Mouse (Mus musculus): ENCODE measurements around the gene Uba5. TPM values are rescaled to one million over a fixed set of nuclear protein-coding genes. Genes with fewer than 3 reads are reported as not detected.

The Uba5 gene
- total and polyA plus RNA-seq, 2 experiments = 12.8 to 36.9 TPM

DNA sequence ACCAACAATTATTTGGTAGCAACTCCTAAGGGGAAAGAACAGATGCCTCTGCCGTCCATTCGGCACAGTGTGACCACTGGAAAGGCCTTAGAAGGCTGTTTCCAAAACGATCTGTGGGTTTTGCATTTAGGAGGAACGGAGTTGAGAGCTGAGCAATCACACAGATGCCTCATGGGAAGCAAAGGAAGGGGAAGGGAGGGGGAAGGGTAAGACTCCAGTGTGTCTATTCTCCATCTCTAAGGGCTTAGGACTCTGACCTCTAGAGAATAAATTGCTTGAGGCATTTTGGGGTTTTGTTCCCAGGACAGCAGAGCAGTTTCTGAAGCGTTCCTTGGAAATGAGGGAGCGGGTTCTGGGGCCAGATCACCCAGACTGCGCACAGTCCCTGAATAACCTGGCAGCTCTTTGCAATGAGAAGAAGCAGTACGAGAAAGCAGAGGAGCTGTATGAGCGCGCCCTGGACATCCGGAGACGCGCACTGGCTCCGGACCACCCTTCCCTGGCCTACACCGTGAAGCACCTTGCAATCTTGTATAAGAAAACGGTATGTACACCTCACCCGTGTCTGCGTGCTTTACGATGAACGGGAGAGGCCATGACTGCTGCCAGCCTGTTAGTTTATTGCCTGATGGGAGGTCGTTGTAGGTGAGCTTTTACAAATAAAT lies 23.8 kb downstream of the Uba5 start:
- H3K4me1 ChIP-seq (ENCODE audit: control insufficient read depth, insufficient read depth, low read length) = peaks cover 5% of the 10 kb centered on the region; the same call in 1 of the 2 replicates
- no peak overlapping the region for H3K9ac ChIP-seq (ENCODE audit: low read depth, low read length)
- WGBS = 91% methylated on average over 21 of the region's 21 CpGs
- no peaks in the 10 kb centered on the region for H3K27me3 ChIP-seq (ENCODE audit: control insufficient read depth, insufficient read depth, low read length)
- H3K36me3 ChIP-seq (ENCODE audit: control insufficient read depth, insufficient read depth, low read length) = peaks cover 25% of the 10 kb centered on the region
- no peak for DNase-seq (ENCODE audit: extremely low read depth, low read depth, low spot score)
- no peak for TF ChIP-seq CTCF (IDR thresholded peaks at IDR 0.05; ENCODE audit: low read depth, low read length)
- no peak for TF ChIP-seq POLR2A (IDR thresholded peaks at IDR 0.05; ENCODE audit: extremely low read depth, insufficient read depth, low read length)
- H3K27ac ChIP-seq (replicated peaks; ENCODE audit: insufficient read depth, low read depth, low read length) = 0 out of 2 replicates have a peak overlapping the region, but pooled peaks have one; percentile 8
- H3K79me2 ChIP-seq (ENCODE audit: control insufficient read depth, insufficient read depth, low read length) = no peaks in the 10 kb centered on the region
- peak overlapping the region; percentile 37; the same call in 1 of the 2 replicates for H3K4me3 ChIP-seq (ENCODE audit: insufficient read depth, low read depth, low read length)

DNA sequence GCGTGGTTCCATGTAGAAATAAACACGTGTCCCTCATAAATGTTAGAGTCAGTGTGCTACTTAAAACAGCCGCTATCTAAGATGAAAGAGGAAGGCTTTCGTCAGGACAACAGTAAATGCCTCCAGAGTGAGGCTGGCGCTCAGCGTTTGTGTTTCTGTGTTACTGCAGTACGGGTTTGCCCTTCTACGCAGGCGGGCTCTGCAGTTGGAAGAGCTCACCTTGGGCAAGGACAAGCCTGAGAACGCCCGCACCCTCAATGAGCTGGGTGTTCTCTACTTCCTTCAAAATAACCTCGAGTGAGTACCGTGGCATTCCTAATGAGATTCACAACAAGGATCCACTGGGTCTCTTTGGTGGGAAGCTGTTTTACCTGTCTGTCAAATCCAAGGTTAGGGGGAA lies 24.7 kb downstream of the Uba5 start:
- Histone ChIP-seq H3K27me3 (ENCODE audit: control insufficient read depth, insufficient read depth, low read length) (no peaks in the 10 kb centered on the region), H3K27ac (replicated peaks; ENCODE audit: insufficient read depth, low read depth, low read length) (no peak overlapping the region), H3K4me1 (ENCODE audit: control insufficient read depth, insufficient read depth, low read length) (peaks cover 4% of the 10 kb centered on the region; the same call in 1 of the 2 replicates), H3K4me3 (ENCODE audit: insufficient read depth, low read depth, low read length) (no peak overlapping the region), H3K9ac (ENCODE audit: low read depth, low read length) (no peak overlapping the region), H3K79me2 (ENCODE audit: control insufficient read depth, insufficient read depth, low read length) (no peaks in the 10 kb centered on the region), H3K36me3 (ENCODE audit: control insufficient read depth, insufficient read depth, low read length) (peaks cover 25% of the 10 kb centered on the region)
- WGBS = 92% methylated on average over 13 of the region's 13 CpGs
- no peak for DNase-seq (ENCODE audit: extremely low read depth, low read depth, low spot score)
- TF ChIP-seq CTCF (IDR thresholded peaks at IDR 0.05; ENCODE audit: low read depth, low read length) (no peak), POLR2A (IDR thresholded peaks at IDR 0.05; ENCODE audit: extremely low read depth, insufficient read depth, low read length) (no peak)

DNA sequence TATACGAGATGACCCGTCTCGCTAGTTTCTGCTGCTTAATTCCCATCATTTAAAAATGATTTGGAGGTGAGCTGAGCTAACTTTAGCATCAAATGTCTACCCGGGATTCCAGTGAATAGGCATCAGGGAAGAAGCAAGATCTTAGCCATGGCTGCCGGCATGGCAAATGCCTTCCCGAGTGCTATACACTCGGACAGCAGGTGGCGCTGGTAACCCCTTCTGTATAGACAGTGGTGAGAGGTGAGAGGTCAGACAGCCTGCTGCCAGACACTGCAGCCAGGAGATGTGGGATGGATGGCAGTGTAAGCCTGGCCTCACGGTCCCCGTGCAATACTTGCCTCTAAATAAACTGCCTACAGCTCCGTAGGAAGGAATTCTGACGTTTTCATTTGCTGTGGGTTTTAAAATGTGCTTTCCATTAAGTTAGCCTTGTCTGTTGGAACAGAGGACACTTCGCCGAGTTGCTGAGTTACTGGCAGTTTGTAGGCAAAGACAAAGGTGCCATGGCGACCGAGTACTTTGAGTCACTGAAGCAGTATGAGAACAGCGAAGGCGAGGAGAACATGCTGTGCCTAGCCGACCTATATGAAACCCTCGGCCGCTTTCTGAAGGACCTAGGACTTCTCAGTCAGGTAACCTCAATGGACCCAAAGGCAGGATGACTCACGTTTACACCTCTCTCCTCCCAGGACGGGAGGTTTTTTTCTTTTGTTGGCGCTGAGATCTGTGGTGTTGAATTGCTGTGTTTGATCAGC lies 27.5 kb downstream of the Uba5 start:
- TF ChIP-seq POLR2A (IDR thresholded peaks at IDR 0.05; ENCODE audit: extremely low read depth, insufficient read depth, low read length) (no peak), CTCF (IDR thresholded peaks at IDR 0.05; ENCODE audit: low read depth, low read length) (peak; percentile 95)
- peaks cover 27% of the 10 kb centered on the region for H3K36me3 ChIP-seq (ENCODE audit: control insufficient read depth, insufficient read depth, low read length)
- H3K27ac ChIP-seq (replicated peaks; ENCODE audit: insufficient read depth, low read depth, low read length) = no peak overlapping the region
- H3K27me3 ChIP-seq (ENCODE audit: control insufficient read depth, insufficient read depth, low read length) = no peaks in the 10 kb centered on the region
- 43% methylated on average over 24 of the region's 24 CpGs for WGBS
- peak; percentile 76 for DNase-seq (ENCODE audit: extremely low read depth, low read depth, low spot score)
- no peaks in the 10 kb centered on the region for H3K79me2 ChIP-seq (ENCODE audit: control insufficient read depth, insufficient read depth, low read length)
- no peak overlapping the region for H3K9ac ChIP-seq (ENCODE audit: low read depth, low read length)
- H3K4me3 ChIP-seq (ENCODE audit: insufficient read depth, low read depth, low read length) = no peak overlapping the region
- no peaks in the 10 kb centered on the region for H3K4me1 ChIP-seq (ENCODE audit: control insufficient read depth, insufficient read depth, low read length)

- Histone ChIP-seq H3K9ac (ENCODE audit: low read depth, low read length) (no peak overlapping the region), H3K36me3 (ENCODE audit: control insufficient read depth, insufficient read depth, low read length) (peaks cover 31% of the 10 kb centered on the region), H3K4me1 (ENCODE audit: control insufficient read depth, insufficient read depth, low read length) (no peaks in the 10 kb centered on the region), H3K79me2 (ENCODE audit: control insufficient read depth, insufficient read depth, low read length) (no peaks in the 10 kb centered on the region), H3K27ac (replicated peaks; ENCODE audit: insufficient read depth, low read depth, low read length) (no peak overlapping the region), H3K27me3 (ENCODE audit: control insufficient read depth, insufficient read depth, low read length) (no peaks in the 10 kb centered on the region), H3K4me3 (ENCODE audit: insufficient read depth, low read depth, low read length) (no peak overlapping the region)
- TF ChIP-seq POLR2A (IDR thresholded peaks at IDR 0.05; ENCODE audit: extremely low read depth, insufficient read depth, low read length) (no peak), CTCF (IDR thresholded peaks at IDR 0.05; ENCODE audit: low read depth, low read length) (no peak)
- WGBS = 23% methylated on average over 6 of the region's 6 CpGs
- peak; percentile 43 for DNase-seq (ENCODE audit: extremely low read depth, low read depth, low spot score)
Observed at GRCm38 (mm10) chr9:104034718-104035117, 28.2 kb downstream of the Uba5 start.

- H3K27me3 ChIP-seq (ENCODE audit: control insufficient read depth, insufficient read depth, low read length) = no peaks in the 10 kb centered on the region
- H3K4me3 ChIP-seq (ENCODE audit: insufficient read depth, low read depth, low read length) = no peak overlapping the region
- no peaks in the 10 kb centered on the region for H3K4me1 ChIP-seq (ENCODE audit: control insufficient read depth, insufficient read depth, low read length)
- no peaks in the 10 kb centered on the region for H3K79me2 ChIP-seq (ENCODE audit: control insufficient read depth, insufficient read depth, low read length)
- H3K9ac ChIP-seq (ENCODE audit: low read depth, low read length) = no peak overlapping the region
- no peak for DNase-seq (ENCODE audit: extremely low read depth, low read depth, low spot score)
- no peak overlapping the region for H3K27ac ChIP-seq (replicated peaks; ENCODE audit: insufficient read depth, low read depth, low read length)
- H3K36me3 ChIP-seq (ENCODE audit: control insufficient read depth, insufficient read depth, low read length) = peaks cover 30% of the 10 kb centered on the region
- no peak for TF ChIP-seq CTCF (IDR thresholded peaks at IDR 0.05; ENCODE audit: low read depth, low read length)
- TF ChIP-seq POLR2A (IDR thresholded peaks at IDR 0.05; ENCODE audit: extremely low read depth, insufficient read depth, low read length) = no peak
- WGBS = 63% methylated on average over 8 of the region's 8 CpGs
Observed at GRCm38 (mm10) chr9:104034231-104034630, 28.7 kb downstream of the Uba5 start.
